Mouse (Mus musculus): ENCODE results near the gene Drg1. TPM values are rescaled to one million over a fixed set of nuclear protein-coding genes. Genes with fewer than 3 reads are reported as not detected.

Drg1 gene
- polyA plus RNA-seq, 1 experiment from 2014 or later, result 283 TPM

DNA sequence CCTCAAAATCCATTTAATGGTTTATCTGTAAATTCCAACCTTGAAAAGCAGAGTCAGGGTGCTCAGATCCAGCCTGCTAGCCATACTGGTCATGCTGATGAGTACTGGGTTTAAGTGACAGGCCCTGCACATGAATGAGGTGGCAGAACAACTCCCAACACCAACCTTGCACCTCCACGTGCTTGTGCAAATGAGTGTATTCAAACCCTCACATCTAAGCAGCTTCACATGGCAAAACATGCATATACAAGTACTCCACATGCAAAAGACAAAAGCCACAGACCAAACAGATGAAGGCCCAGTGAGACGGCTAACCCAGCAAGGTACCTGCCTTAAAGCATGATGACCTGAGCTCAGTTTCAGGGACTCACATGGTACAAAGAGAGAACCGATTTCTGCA lies 19.7 kb upstream of the Drg1 start:
- Histone ChIP-seq H3K27me3 (replicated peaks; ENCODE audit: control insufficient read depth, insufficient read depth, low read length) (no peaks in the 10 kb centered on the region), H3K9me3 (replicated peaks; ENCODE audit: control insufficient read depth, low read length) (no peaks in the 10 kb centered on the region), H3K9ac (ENCODE audit: low read length) (no peak overlapping the region), H3K4me2 (ENCODE audit: low read length) (no peak overlapping the region), H3K4me3 (ENCODE audit: low read depth, low read length) (no peak overlapping the region), H3K27ac (ENCODE audit: low read depth, low read length) (no peak overlapping the region), H3K4me1 (ENCODE audit: control insufficient read depth, insufficient read depth, low read length) (peaks cover 9% of the 10 kb centered on the region; the same call in 1 of the 2 replicates), H3K36me3 (ENCODE audit: control insufficient read depth, insufficient read depth, low read length) (no peaks in the 10 kb centered on the region)
- no peak for DNase-seq (ENCODE audit: low spot score)
- WGBS, result 92% methylated on average over 3 of the region's 3 CpGs
- no peak for ATAC-seq

DNA sequence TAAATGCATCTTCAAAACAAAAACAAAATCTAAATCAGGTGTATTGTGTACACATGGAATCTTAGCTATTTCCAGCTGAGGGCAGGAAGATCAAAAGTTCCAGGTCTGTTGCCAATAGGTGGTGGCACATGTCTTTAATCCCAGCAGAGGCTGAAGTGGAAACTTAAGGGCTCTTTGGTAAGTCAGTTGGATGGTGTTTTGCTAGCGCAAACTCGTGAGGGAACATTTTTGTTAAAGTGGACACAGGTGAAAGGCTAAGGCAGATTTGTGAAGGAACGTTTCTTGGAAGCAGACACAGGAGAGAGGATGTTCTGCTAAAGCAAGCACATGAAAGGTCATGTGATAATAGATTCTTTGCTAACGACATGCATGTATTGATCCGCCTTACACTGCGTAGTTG lies 17.4 kb upstream of the Drg1 start:
- Histone ChIP-seq H3K36me3 (ENCODE audit: control insufficient read depth, insufficient read depth, low read length) (no peaks in the 10 kb centered on the region), H3K4me2 (ENCODE audit: low read length) (no peak overlapping the region), H3K4me1 (ENCODE audit: control insufficient read depth, insufficient read depth, low read length) (peaks cover 9% of the 10 kb centered on the region; the same call in 1 of the 2 replicates), H3K27ac (ENCODE audit: low read depth, low read length) (no peak overlapping the region), H3K9me3 (replicated peaks; ENCODE audit: control insufficient read depth, low read length) (no peaks in the 10 kb centered on the region), H3K4me3 (ENCODE audit: low read depth, low read length) (no peak overlapping the region), H3K9ac (ENCODE audit: low read length) (no peak overlapping the region), H3K27me3 (replicated peaks; ENCODE audit: control insufficient read depth, insufficient read depth, low read length) (no peaks in the 10 kb centered on the region)
- ATAC-seq (no peak), DNase-seq (ENCODE audit: low spot score) (no peak)
- WGBS, result 91% methylated on average over 6 of the region's 6 CpGs

DNA sequence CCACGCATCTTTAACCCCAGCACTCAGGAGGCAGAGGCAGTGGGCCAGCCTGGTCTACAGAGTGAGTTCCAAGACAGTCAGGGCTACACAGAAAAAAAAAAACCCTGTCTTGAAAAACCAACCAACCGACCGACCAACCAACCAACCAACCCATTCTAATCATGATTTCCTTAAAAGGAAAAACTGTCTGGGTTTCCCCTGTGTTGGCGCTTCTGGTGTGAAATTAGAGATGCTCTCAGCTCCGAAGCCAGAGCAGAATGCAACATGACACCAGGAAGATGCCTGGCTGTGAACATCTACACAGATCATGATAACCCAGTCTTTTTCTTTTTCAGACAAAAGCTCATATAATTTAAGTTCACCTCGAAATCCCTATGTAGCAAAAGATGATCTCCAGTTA lies 16.7 kb upstream of the Drg1 start:
- 86% methylated on average over 6 of the region's 6 CpGs for WGBS
- peaks cover 9% of the 10 kb centered on the region; the same call in 1 of the 2 replicates for H3K4me1 ChIP-seq (ENCODE audit: control insufficient read depth, insufficient read depth, low read length)
- H3K9me3 ChIP-seq (replicated peaks; ENCODE audit: control insufficient read depth, low read length), result no peaks in the 10 kb centered on the region
- no peak overlapping the region for H3K9ac ChIP-seq (ENCODE audit: low read length)
- no peaks in the 10 kb centered on the region for H3K27me3 ChIP-seq (replicated peaks; ENCODE audit: control insufficient read depth, insufficient read depth, low read length)
- no peak overlapping the region for H3K4me3 ChIP-seq (ENCODE audit: low read depth, low read length)
- no peak for DNase-seq (ENCODE audit: low spot score)
- no peak overlapping the region for H3K4me2 ChIP-seq (ENCODE audit: low read length)
- H3K27ac ChIP-seq (ENCODE audit: low read depth, low read length), result no peak overlapping the region
- H3K36me3 ChIP-seq (ENCODE audit: control insufficient read depth, insufficient read depth, low read length), result no peaks in the 10 kb centered on the region
- no peak for ATAC-seq

DNA sequence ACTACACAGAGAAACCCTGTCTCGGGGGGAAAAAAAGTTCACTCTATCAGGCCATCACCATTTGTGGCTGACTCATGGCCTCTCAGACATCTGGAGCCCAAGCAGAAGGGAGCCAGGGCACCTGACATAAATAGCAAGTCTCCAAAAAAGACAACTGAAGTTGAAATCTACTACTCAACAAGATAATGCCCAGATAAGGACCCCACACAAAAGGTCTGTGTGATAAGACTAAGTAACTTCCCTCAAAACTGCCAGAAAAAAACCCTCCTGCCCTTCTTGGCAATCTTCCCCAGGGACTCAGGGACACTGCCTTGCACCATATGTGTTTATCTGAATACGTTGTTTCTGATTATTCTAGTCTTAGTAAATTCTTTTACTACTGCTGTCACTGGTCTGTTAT lies 13.5 kb upstream of the Drg1 start:
- no peak overlapping the region for H3K9ac ChIP-seq (ENCODE audit: low read length)
- H3K4me1 ChIP-seq (ENCODE audit: control insufficient read depth, insufficient read depth, low read length), result no peaks in the 10 kb centered on the region
- H3K4me3 ChIP-seq (ENCODE audit: low read depth, low read length), result no peak overlapping the region
- ATAC-seq, result no peak
- no peak overlapping the region for H3K27ac ChIP-seq (ENCODE audit: low read depth, low read length)
- WGBS, result 84% methylated on average over 2 of the region's 2 CpGs
- no peak for DNase-seq (ENCODE audit: low spot score)
- no peak overlapping the region for H3K4me2 ChIP-seq (ENCODE audit: low read length)
- H3K9me3 ChIP-seq (replicated peaks; ENCODE audit: control insufficient read depth, low read length), result no peaks in the 10 kb centered on the region
- no peaks in the 10 kb centered on the region for H3K27me3 ChIP-seq (replicated peaks; ENCODE audit: control insufficient read depth, insufficient read depth, low read length)
- no peaks in the 10 kb centered on the region for H3K36me3 ChIP-seq (ENCODE audit: control insufficient read depth, insufficient read depth, low read length)

DNA sequence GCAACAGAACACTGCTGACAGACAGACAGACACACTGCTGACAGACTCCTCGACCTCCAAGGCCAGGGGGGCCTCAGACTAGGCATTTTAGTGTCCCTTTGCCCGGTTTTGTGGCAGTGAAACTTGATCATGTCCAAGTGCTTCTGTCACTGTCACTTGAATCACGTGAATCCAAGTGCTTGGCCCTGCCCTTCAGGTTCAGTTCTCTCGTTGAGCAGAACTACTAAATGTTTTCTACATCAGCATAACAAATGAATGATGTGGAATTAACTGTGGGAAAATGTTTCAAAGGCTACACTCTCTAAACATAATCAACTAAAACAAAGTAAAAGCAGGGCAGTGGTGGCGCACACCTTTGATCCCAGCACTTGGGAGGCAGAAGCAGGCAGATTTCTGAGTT lies 12.1 kb upstream of the Drg1 start:
- Histone ChIP-seq H3K4me1 (ENCODE audit: control insufficient read depth, insufficient read depth, low read length) (no peaks in the 10 kb centered on the region), H3K4me2 (ENCODE audit: low read length) (no peak overlapping the region), H3K4me3 (ENCODE audit: low read depth, low read length) (no peak overlapping the region), H3K36me3 (ENCODE audit: control insufficient read depth, insufficient read depth, low read length) (no peaks in the 10 kb centered on the region), H3K27me3 (replicated peaks; ENCODE audit: control insufficient read depth, insufficient read depth, low read length) (no peaks in the 10 kb centered on the region), H3K9ac (ENCODE audit: low read length) (no peak overlapping the region), H3K27ac (ENCODE audit: low read depth, low read length) (no peak overlapping the region), H3K9me3 (replicated peaks; ENCODE audit: control insufficient read depth, low read length) (no peaks in the 10 kb centered on the region)
- 66% methylated on average over 5 of the region's 5 CpGs for WGBS
- no peak for ATAC-seq
- DNase-seq (ENCODE audit: low spot score), result no peak

DNA sequence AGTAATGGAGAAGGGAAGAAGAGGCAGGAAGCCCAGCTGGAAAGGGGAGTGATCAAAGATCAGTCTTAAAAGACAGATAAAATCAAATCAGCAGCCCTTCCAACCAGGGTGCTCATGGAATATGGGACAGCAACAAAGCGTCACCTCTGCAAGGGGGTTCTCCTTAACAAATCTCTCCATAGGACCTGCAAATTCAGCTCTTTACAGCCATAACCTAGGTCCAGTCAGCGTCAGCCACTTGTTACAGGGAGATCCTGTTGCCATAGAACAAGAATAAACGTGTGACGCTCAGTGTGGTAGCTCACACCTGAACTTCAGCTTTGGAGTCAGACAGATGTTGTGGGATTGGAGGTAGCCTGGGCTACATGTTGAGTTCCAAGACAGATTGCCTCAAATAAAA lies 3.0 kb upstream of the Drg1 start:
- Histone ChIP-seq H3K9me3 (replicated peaks; ENCODE audit: control insufficient read depth, low read length) (no peaks in the 10 kb centered on the region), H3K9ac (ENCODE audit: low read length) (no peak overlapping the region), H3K4me2 (ENCODE audit: low read length) (no peak overlapping the region), H3K27me3 (replicated peaks; ENCODE audit: control insufficient read depth, insufficient read depth, low read length) (no peaks in the 10 kb centered on the region), H3K36me3 (ENCODE audit: control insufficient read depth, insufficient read depth, low read length) (no peaks in the 10 kb centered on the region; the same call in 1 of the 2 replicates), H3K27ac (ENCODE audit: low read depth, low read length) (no peak overlapping the region), H3K4me3 (ENCODE audit: low read depth, low read length) (no peak overlapping the region), H3K4me1 (ENCODE audit: control insufficient read depth, insufficient read depth, low read length) (peaks cover 8% of the 10 kb centered on the region)
- WGBS, result 30% methylated on average over 4 of the region's 4 CpGs
- ATAC-seq (no peak), DNase-seq (ENCODE audit: low spot score) (no peak)

DNA sequence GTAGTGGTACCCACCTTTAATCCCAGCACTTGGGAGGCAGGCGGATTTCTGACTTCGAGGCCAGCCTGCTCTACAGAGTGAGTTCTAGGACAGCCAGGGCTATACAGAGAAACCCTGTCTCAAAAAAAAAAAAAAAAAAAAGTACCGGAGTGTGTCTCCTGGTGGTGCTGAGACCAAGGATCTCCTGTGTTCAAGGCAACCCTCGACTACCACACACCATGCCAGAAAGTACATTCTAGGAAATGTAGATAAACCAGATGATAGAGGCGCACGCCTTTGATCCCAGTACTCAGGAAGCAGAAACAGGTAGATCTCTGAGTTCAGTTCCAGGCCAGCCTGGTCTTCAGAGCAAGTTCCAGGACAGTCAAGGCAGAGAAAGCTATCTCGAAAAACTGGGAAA lies 918 bp upstream of the Drg1 start:
- H3K27me3 ChIP-seq (replicated peaks; ENCODE audit: control insufficient read depth, insufficient read depth, low read length), result no peaks in the 10 kb centered on the region
- H3K36me3 ChIP-seq (ENCODE audit: control insufficient read depth, insufficient read depth, low read length), result peaks cover 17% of the 10 kb centered on the region
- H3K27ac ChIP-seq (ENCODE audit: low read depth, low read length), result no peak overlapping the region; the same call in 1 of the 2 replicates
- peaks cover 8% of the 10 kb centered on the region for H3K4me1 ChIP-seq (ENCODE audit: control insufficient read depth, insufficient read depth, low read length)
- H3K9ac ChIP-seq (ENCODE audit: low read length), result peak overlapping the region; percentile 99
- peak overlapping the region; percentile 83 for H3K4me2 ChIP-seq (ENCODE audit: low read length)
- DNase-seq (ENCODE audit: low spot score) (no peak), ATAC-seq (no peak)
- peak overlapping the region; percentile 93 for H3K4me3 ChIP-seq (ENCODE audit: low read depth, low read length)
- 54% methylated on average over 7 of the region's 7 CpGs for WGBS
- H3K9me3 ChIP-seq (replicated peaks; ENCODE audit: control insufficient read depth, low read length), result no peaks in the 10 kb centered on the region

DNA sequence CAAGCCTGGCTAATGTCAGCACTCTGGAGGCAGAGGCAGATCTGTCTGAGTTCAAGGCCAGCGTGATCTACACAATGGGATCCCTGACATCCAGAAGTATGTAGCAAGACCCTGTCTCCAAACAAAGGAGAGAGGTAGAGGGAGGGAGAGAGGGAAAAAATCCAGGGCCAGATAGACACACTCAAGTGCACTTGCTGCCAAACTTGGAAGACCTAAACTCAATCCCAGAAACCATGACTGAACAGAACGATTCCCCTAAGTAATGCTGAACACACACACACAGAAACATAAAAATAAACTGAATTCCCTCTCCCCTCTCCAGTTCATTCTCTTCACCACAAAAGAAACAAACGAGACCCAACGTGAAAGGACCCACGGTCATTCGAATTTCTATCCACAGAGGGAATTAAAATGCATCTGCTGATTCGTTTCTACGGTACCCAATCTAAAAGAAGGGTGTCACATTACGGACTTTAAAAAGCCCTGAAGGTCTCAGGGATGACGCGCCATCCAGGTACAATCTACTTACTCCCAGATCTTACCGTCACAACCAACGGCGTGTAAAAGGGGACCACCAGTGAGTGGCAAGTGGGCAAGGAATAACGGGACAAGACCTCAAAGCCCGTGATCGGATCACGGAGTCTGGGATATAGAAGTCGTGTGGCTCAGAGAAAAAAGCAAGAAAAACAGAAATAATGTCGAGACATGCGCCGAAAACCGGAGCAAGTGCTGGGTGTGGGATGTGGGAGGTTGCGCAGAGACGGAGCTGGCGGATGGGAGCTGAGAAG lies 730 bp downstream of the Drg1 start:
- H3K4me3 ChIP-seq (ENCODE audit: low read depth, low read length), result peak overlapping the region; percentile 93
- peaks cover 31% of the 10 kb centered on the region for H3K36me3 ChIP-seq (ENCODE audit: control insufficient read depth, insufficient read depth, low read length)
- H3K4me1 ChIP-seq (ENCODE audit: control insufficient read depth, insufficient read depth, low read length), result peaks cover 8% of the 10 kb centered on the region
- peak overlapping the region; percentile 92 for H3K27ac ChIP-seq (ENCODE audit: low read depth, low read length)
- H3K9ac ChIP-seq (ENCODE audit: low read length), result peak overlapping the region; percentile 99
- WGBS, result under 1% methylated on average over 26 of the region's 26 CpGs
- H3K9me3 ChIP-seq (replicated peaks; ENCODE audit: control insufficient read depth, low read length), result no peaks in the 10 kb centered on the region
- ATAC-seq (peak; percentile 11), DNase-seq (ENCODE audit: low spot score) (peak; percentile 31)
- H3K4me2 ChIP-seq (ENCODE audit: low read length), result peak overlapping the region; percentile 83
- H3K27me3 ChIP-seq (replicated peaks; ENCODE audit: control insufficient read depth, insufficient read depth, low read length), result no peaks in the 10 kb centered on the region

DNA sequence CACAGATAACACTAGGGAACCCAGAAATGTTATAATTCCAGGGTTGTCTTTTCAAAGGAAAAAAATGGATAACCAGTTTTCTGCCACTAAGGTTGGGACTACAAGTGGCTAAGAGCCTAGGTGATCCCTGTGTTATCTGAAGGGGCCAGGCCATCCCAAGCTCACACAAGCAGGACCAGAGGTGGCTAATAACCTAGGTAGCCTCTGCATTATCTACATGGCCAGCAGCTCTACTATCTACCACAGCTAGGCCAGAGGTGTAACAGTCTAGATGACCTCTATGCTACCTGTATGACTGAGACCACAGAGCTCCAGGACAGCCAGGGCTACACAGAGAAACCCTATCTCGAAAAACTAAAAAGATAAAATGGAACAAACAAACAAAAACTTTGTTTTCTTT lies 6.7 kb downstream of the Drg1 start:
- Histone ChIP-seq H3K9ac (ENCODE audit: low read length) (no peak overlapping the region), H3K9me3 (replicated peaks; ENCODE audit: control insufficient read depth, low read length) (no peaks in the 10 kb centered on the region), H3K36me3 (ENCODE audit: control insufficient read depth, insufficient read depth, low read length) (peaks cover 83% of the 10 kb centered on the region), H3K4me1 (ENCODE audit: control insufficient read depth, insufficient read depth, low read length) (no peaks in the 10 kb centered on the region; the same call in 1 of the 2 replicates), H3K4me2 (ENCODE audit: low read length) (no peak overlapping the region), H3K27ac (ENCODE audit: low read depth, low read length) (no peak overlapping the region), H3K27me3 (replicated peaks; ENCODE audit: control insufficient read depth, insufficient read depth, low read length) (no peaks in the 10 kb centered on the region), H3K4me3 (ENCODE audit: low read depth, low read length) (no peak overlapping the region)
- DNase-seq (ENCODE audit: low spot score) (no peak), ATAC-seq (no peak)
- 94% methylated on average over 1 of the region's 1 CpGs for WGBS

All from forebrain, embryonic 14.5 days (tissue).